Mouse (Mus musculus) left cerebral cortex, adult 2 months (tissue): ENCODE results near the gene Sftpd. TPM values are rescaled to one million over a fixed set of nuclear protein-coding genes. Genes with fewer than 3 reads are reported as not detected.

Experiments
- DNase-seq, 2 experiments: peaks; one replicate each; pipeline ENCODE4 v3.0.0; 2021 to 2022; ENCODE audit warnings: low spot score in 2 of 2, mixed read lengths in 1 of 2; ENCODE audit errors: extremely low spot score in 1 of 2
- H3K27ac ChIP-seq: fragments of 200-600 bp; 2 replicates; pipeline ENCODE4 v1.8.1; 2022
- H3K4me3 ChIP-seq: fragments of 200-600 bp; 2 replicates; pipeline ENCODE4 v1.8.1; 2022
- CTCF ChIP-seq: fragments of 200-600 bp; IDR thresholded peaks from 2 replicates; pipeline ENCODE4 v1.8.1; 2022; ENCODE audit warnings: antibody characterized with exemption, mild to moderate bottlenecking, moderate library complexity
- intact Hi-C: fragments of 180-260 bp; cut with DNase I; formaldehyde crosslinking; loops from one replicate; pipeline ENCODE4 v1.15.1; 2025
- long read RNA-seq, 2 experiments: library from polyadenylated mRNA; stranded (forward); transcript quantifications; one replicate each; pipeline ENCODE4 v2.0.0; 2021; ENCODE audit warnings: borderline mapping rate in 2 of 2
- total RNA-seq, 2 experiments: library from RNA; stranded (reverse); gene quantifications; 2 replicates each; pipeline ENCODE4 v1.2.3; 2021

The Sftpd gene
- total RNA-seq: not detected
- long read RNA-seq, experiment 1: 0 reads
- long read RNA-seq, experiment 2: 0 reads

- TF ChIP-seq CTCF: no peak
- DNase-seq: no peak
- Histone ChIP-seq H3K27ac (no peak within 1 kb of the TSS), H3K4me3 (no peak within 1 kb of the TSS)
- intact Hi-C loops: no loop called here
Measured at GRCm38 (mm10) chr14:41185059-41185821, at the start of gene Sftpd. Gene Sftpd (minus strand): TSS chr14:41185149.

DNA sequence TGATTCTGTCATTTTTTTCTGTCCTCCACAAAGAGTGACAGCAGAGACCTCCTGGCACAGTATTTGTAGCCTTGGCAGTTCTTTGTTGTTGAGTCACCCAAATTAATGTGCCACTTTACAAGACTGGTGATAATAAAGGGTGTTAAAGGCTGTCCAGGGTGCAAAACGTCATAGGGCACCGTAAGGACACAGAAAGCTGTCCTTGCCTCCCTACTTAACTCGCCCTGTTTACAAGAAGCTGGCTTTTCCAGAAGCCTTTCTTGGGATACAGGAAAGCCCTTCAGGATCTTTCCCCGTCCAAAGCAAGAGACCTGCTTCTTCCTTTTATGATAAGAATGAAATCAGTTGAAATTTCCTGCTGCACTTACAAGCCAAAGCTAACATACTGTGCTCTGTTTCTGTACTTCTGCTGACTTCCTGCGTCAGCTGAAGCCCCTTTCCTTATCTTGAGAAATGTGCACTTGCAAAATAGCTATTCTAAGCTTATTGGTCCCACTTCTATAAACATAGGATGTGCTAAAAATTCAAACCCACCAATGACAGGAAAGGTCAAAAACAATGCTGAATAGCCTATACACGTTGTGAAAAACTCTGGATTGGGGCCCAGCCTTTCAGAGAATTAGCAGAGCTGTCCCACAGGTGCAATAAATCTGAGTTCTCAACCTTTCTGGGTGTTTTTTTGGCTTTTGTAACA lies 13.2 kb upstream of the Sftpd start:
- Histone ChIP-seq H3K4me3 (no peak overlapping the region), H3K27ac (no peak overlapping the region)
- DNase-seq: no peak
- no peak for TF ChIP-seq CTCF
- intact Hi-C loops: no loop called here

GRCm38 (mm10) chr14:41189496-41189895 lies 4.5 kb upstream of the Sftpd start:
- DNase-seq: no peak
- H3K27ac ChIP-seq: no peak overlapping the region
- H3K4me3 ChIP-seq: no peak overlapping the region
- no peak for TF ChIP-seq CTCF
- intact Hi-C loops: no loop called here

DNA sequence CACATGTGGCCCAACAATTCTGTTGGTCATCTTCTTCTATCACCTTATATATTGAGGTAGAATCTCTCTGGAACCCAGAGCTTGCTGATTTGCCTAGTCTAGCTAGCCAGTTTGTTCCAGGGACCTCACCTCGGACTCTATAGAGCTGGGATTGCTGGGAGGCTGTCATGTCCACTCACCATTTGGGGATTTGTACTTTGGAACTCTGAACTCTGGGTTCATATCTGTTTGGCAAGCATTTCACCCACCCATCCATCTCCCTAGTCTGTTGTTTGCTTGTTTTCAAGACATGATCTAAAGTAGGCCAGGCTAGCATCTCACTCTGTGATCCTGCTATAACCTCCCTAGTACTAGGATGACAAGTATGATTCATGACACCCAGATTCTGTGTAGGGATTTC lies 10.1 kb downstream of the Sftpd start:
- no peak for DNase-seq
- intact Hi-C loops: no loop called here
- H3K4me3 ChIP-seq: no peak overlapping the region
- TF ChIP-seq CTCF: no peak
- no peak overlapping the region for H3K27ac ChIP-seq

- H3K27ac ChIP-seq: no peak overlapping the region
- no peak for TF ChIP-seq CTCF
- intact Hi-C loops: no loop called here
- DNase-seq: no peak
- no peak overlapping the region for H3K4me3 ChIP-seq
Measured at GRCm38 (mm10) chr14:41170514-41170913, 14.4 kb downstream of the Sftpd start.

- H3K27ac ChIP-seq: no peak overlapping the region
- TF ChIP-seq CTCF: no peak
- intact Hi-C loops: no loop called here
Measured at GRCm38 (mm10) chr14:41168567-41168966, 16.4 kb downstream of the Sftpd start.

DNA sequence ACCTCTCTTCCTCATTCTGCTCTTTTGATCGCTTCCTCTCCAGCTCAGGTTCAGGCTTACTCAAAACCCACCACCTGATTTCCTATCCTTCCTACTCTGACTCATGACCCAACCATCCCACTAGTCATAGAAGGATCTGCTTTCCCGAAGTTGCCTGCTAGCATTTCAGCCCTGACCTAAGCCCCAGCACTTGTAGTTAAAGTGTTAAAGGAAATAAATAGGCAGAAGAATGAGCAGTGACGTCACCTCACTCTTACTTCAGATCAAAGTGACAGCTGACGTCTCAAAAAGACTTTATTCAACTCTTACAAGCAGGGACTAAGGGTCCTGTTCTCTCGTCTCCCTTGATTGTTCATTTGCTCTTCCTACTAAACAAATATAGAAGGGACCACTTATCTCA lies 17.7 kb downstream of the Sftpd start:
- no peak for DNase-seq
- TF ChIP-seq CTCF: no peak
- Histone ChIP-seq H3K4me3 (no peak overlapping the region), H3K27ac (no peak overlapping the region)
- intact Hi-C loops: no loop called here

More at GRCm38 (mm10) chr14:41168567-41168966, 16.4 kb downstream of the Sftpd start:
- no peak for DNase-seq
- H3K4me3 ChIP-seq: no peak overlapping the region

DNA sequence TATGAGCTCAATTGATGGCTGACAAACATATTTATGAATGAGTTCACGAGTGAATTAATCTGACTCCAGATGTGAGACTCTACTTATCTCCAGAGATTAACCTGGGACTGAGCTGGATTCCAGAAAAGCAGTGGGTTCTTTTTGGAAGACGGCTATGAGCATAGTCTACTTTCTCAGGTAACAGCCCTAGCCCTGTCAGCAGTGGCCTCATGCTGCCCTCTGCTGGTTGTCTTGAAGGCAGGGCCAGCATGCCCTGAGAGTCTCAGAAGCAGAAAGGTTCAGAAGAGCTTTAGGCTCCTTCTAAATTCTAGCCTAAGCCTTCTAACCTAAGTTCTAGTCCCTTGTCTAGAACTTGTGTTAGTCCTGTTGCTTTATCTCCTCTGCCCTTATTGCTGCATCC lies 22.3 kb downstream of the Sftpd start:
- Histone ChIP-seq H3K27ac (no peak overlapping the region), H3K4me3 (no peak overlapping the region)
- intact Hi-C loops: loop anchor here (1.0 kb wide), 2 partner anchors 34 to 69 kb away; no protein-coding TSS in a partner anchor
- peak; percentile 17 to 56 for DNase-seq
- TF ChIP-seq CTCF: peak; percentile 82

DNA sequence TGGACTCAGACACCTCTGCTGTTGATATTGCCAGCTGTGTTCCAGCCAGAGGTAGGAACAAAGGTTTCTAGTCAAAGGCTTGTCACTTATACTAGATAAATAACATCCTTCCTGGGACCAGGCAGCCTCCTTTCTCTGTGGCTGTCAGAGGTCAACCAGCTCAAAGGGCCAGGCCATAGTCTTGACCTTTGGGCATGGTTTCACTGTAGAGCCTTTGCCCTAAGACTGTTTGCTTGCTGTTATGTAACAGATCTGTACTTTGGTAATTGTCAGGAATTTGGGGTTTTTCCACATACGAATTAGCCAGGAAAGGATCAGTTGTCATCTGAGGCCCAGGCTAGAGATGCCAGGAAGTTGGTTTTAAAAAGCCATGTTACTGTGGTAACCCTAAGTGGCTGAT lies 24.2 kb downstream of the Sftpd start:
- no peak for TF ChIP-seq CTCF
- H3K4me3 ChIP-seq: no peak overlapping the region
- intact Hi-C loops: no loop called here

GRCm38 (mm10) chr14:41160076-41160475 lies 24.9 kb downstream of the Sftpd start:
- no peak overlapping the region for H3K4me3 ChIP-seq
- no peak overlapping the region for H3K27ac ChIP-seq
- intact Hi-C loops: no loop called here
- no peak for DNase-seq
- TF ChIP-seq CTCF: no peak

More for the DNA sequence above, 24.2 kb downstream of the Sftpd start:
- H3K27ac ChIP-seq: no peak overlapping the region
- no peak for DNase-seq

DNA sequence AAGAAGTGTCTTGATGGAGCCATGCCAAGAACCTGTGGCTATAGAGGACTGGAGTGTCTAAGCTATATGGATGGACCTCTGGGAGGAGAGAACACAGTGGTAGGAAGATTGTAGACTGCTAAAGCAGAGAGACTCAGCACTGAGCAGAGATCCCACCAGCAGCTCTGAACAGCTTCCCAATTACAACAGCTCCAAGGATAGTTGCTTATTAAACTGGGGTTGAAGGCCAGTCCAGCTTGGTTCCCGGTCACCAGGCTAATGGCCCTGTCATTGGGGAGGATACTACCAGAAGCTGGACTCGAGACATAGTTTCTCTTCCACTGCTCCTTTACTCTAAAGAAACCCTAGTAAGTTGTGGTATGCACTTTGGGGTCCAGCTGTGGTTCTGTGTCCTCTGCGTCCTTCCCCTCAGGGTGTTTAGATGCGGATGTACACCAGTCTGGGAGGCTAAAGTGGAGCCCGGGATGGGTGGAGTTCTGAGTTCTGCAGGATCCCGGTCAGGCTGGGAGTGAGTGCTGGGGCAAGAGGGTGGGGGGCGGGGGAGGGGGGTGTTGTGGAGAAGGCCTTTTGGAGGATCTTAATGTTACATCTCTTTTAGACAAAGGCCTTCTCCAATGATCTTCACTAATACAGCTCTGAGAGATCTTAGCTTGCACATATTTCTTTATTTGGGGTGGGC lies 33.6 kb downstream of the Sftpd start, which contains the start of gene Mbl1:
TSS of gene Mbl1 (plus strand) at position 239 of the 679 bp plus-strand sequence.
- H3K27ac ChIP-seq: no peak within 1 kb of the TSS
- no peak within 1 kb of the TSS for H3K4me3 ChIP-seq
- DNase-seq: no peak
- intact Hi-C loops: no loop called here
- no peak for TF ChIP-seq CTCF

- Histone ChIP-seq H3K27ac (no peak overlapping the region), H3K4me3 (no peak overlapping the region)
- DNase-seq: no peak
- no peak for TF ChIP-seq CTCF
- intact Hi-C loops: no loop called here
Measured at GRCm38 (mm10) chr14:41147356-41147755, 37.6 kb downstream of the Sftpd start.
